Mouse (Mus musculus) intestine, postnatal 0 days (tissue): ENCODE results near the gene Cldn8. TPM values are rescaled to one million over a fixed set of nuclear protein-coding genes. Genes with fewer than 3 reads are reported as not detected.

Experiments
- ATAC-seq: fragments of 200-750 bp; cut with Nextera tagmentation; 2 replicates; pipeline ENCODE4 v1.8.0; 2017; ENCODE audit warnings: mild to moderate bottlenecking, moderate TSS enrichment, moderate library complexity
- H3K27ac ChIP-seq: fragments of 300-500 bp; sonication (generic); 2 replicates; pipeline ENCODE4 v1.5.1; 2014; ENCODE audit warnings: mild to moderate bottlenecking, low read depth, low read length, moderate library complexity
- H3K27me3 ChIP-seq: fragments of 300-500 bp; sonication (generic); replicated peaks from 2 replicates; pipeline ENCODE4 v1.6.1; 2014; ENCODE audit warnings: low read length, mixed read lengths; ENCODE audit not compliant: control insufficient read depth, insufficient read depth
- H3K36me3 ChIP-seq: fragments of 300-500 bp; sonication (generic); 2 replicates; pipeline ENCODE4 v1.6.1; 2014; ENCODE audit warnings: mild to moderate bottlenecking, moderate library complexity; ENCODE audit not compliant: control insufficient read depth, insufficient read depth
- H3K4me1 ChIP-seq: fragments of 300-500 bp; sonication (generic); replicated peaks from 2 replicates; pipeline ENCODE4 v1.6.1; 2014; ENCODE audit warnings: antibody characterized with exemption, low read length, mixed read lengths; ENCODE audit not compliant: control insufficient read depth, insufficient read depth
- H3K4me2 ChIP-seq: fragments of 300-500 bp; sonication (generic); replicated peaks from 2 replicates; pipeline ENCODE4 v1.6.1; 2014; ENCODE audit warnings: low read depth, mild to moderate bottlenecking, moderate library complexity
- H3K4me3 ChIP-seq: fragments of 300-500 bp; sonication (generic); 2 replicates; pipeline ENCODE4 v1.5.1; 2014; ENCODE audit warnings: low read depth, low read length
- H3K9ac ChIP-seq: fragments of 300-500 bp; sonication (generic); 2 replicates; pipeline ENCODE4 v1.6.1; 2014; ENCODE audit warnings: mild to moderate bottlenecking, low read depth, low read length
- H3K9me3 ChIP-seq: fragments of 300-500 bp; sonication (generic); 2 replicates; pipeline ENCODE4 v1.6.1; 2016; ENCODE audit warnings: mixed run types; ENCODE audit not compliant: control insufficient read depth
- CTCF ChIP-seq: sonication (generic); IDR thresholded peaks from 2 replicates; pipeline ENCODE4 v1.5.1; 2016; ENCODE audit warnings: low read depth, mild to moderate bottlenecking, control low read depth, antibody characterized with exemption, moderate library complexity
- WGBS: fragments of 180-500 bp; shearing (Covaris S2); extraction: QIAGEN DNeasy Blood & Tissue Kit; methylation state at CpG from one replicate; pipeline ENCODE4 v1.1.7; 2014; 5-methylcytosine and 5-hydroxymethylcytosine counted together
- polyA plus RNA-seq: library from polyadenylated mRNA; unstranded; fragments of >200 nt; fragmentation: Nextera tagmentation; extraction: Ambion mirVana; gene quantifications from 2 replicates; pipeline ENCODE4 v1.2.1, GENCODE M21; 2015

The Cldn8 gene
- polyA plus RNA-seq, 1 experiment from 2014 or later, result 48.9 TPM

GRCm38 (mm10) chr16:88599504-88600237, 36.7 kb upstream of the Cldn8 start:
- Histone ChIP-seq H3K4me2 (peak overlapping the region; percentile 52), H3K36me3 (no peaks in the 10 kb centered on the region), H3K27me3 (no peaks in the 10 kb centered on the region), H3K4me3 (peak overlapping the region; percentile 1; the same call in 1 of the 2 replicates), H3K9me3 (no peaks in the 10 kb centered on the region), H3K9ac (peak overlapping the region; percentile 2; the same call in 1 of the 2 replicates), H3K4me1 (peaks cover 7% of the 10 kb centered on the region; the same call in 1 of the 2 replicates), H3K27ac (peak overlapping the region; percentile 84)
- TF ChIP-seq CTCF, result no peak
- peak; percentile 97 for ATAC-seq
- 18% methylated on average over 16 of the region's 16 CpGs for WGBS

GRCm38 (mm10) chr16:88592758-88593157, 29.8 kb upstream of the Cldn8 start:
- no peak overlapping the region for H3K9ac ChIP-seq

GRCm38 (mm10) chr16:88583338-88583737, 20.4 kb upstream of the Cldn8 start:
- ATAC-seq, result peak; percentile 93
- 47% methylated on average over 9 of the region's 9 CpGs for WGBS

More at GRCm38 (mm10) chr16:88592758-88593157, 29.8 kb upstream of the Cldn8 start:
- Histone ChIP-seq H3K27me3 (no peaks in the 10 kb centered on the region), H3K4me1 (no peaks in the 10 kb centered on the region), H3K4me2 (no peak overlapping the region), H3K4me3 (no peak overlapping the region), H3K36me3 (no peaks in the 10 kb centered on the region), H3K9me3 (no peaks in the 10 kb centered on the region), H3K27ac (no peak overlapping the region)
- no peak for ATAC-seq
- TF ChIP-seq CTCF, result peak; percentile 76

GRCm38 (mm10) chr16:88575885-88576679, 13.1 kb upstream of the Cldn8 start:
- no peak overlapping the region for H3K4me3 ChIP-seq
- TF ChIP-seq CTCF, result no peak
- peak; percentile 88 for ATAC-seq
- no peak overlapping the region for H3K4me2 ChIP-seq
- H3K9me3 ChIP-seq, result no peaks in the 10 kb centered on the region
- no peak overlapping the region for H3K27ac ChIP-seq
- no peak overlapping the region for H3K9ac ChIP-seq
- H3K36me3 ChIP-seq, result no peaks in the 10 kb centered on the region
- H3K4me1 ChIP-seq, result 0 out of 2 replicates have a peak, but pooled peaks cover 3% of the 10 kb centered on the region
- 37% methylated on average over 4 of the region's 4 CpGs for WGBS
- no peaks in the 10 kb centered on the region for H3K27me3 ChIP-seq

More at GRCm38 (mm10) chr16:88583338-88583737, 20.4 kb upstream of the Cldn8 start:
- Histone ChIP-seq H3K9ac (no peak overlapping the region), H3K9me3 (no peaks in the 10 kb centered on the region), H3K27ac (peak overlapping the region; percentile 54; the same call in 1 of the 2 replicates), H3K4me3 (no peak overlapping the region), H3K27me3 (no peaks in the 10 kb centered on the region), H3K36me3 (no peaks in the 10 kb centered on the region), H3K4me1 (0 out of 2 replicates have a peak, but pooled peaks cover 3% of the 10 kb centered on the region), H3K4me2 (no peak overlapping the region)
- no peak for TF ChIP-seq CTCF

GRCm38 (mm10) chr16:88572904-88573404, 10.0 kb upstream of the Cldn8 start:
- Histone ChIP-seq H3K36me3 (no peaks in the 10 kb centered on the region), H3K4me3 (no peak overlapping the region), H3K27ac (no peak overlapping the region), H3K4me1 (0 out of 2 replicates have a peak, but pooled peaks cover 3% of the 10 kb centered on the region), H3K27me3 (no peaks in the 10 kb centered on the region), H3K9me3 (no peaks in the 10 kb centered on the region), H3K9ac (no peak overlapping the region), H3K4me2 (no peak overlapping the region)
- 61% methylated on average over 5 of the region's 5 CpGs for whole genome bisulfite sequencing
- no peak for ATAC-seq
- TF ChIP-seq CTCF, result no peak

- no peaks in the 10 kb centered on the region for H3K27me3 ChIP-seq
- no peak overlapping the region for H3K4me2 ChIP-seq
- H3K4me3 ChIP-seq, result no peak overlapping the region
- H3K36me3 ChIP-seq, result no peaks in the 10 kb centered on the region
- peak; percentile 89 for ATAC-seq
- H3K9me3 ChIP-seq, result no peaks in the 10 kb centered on the region
- H3K27ac ChIP-seq, result peak overlapping the region; percentile 54
- TF ChIP-seq CTCF, result no peak
- H3K9ac ChIP-seq, result no peak overlapping the region
- 0 out of 2 replicates have a peak, but pooled peaks cover 3% of the 10 kb centered on the region for H3K4me1 ChIP-seq
Observed at GRCm38 (mm10) chr16:88570136-88570535, 7.2 kb upstream of the Cldn8 start.
